Mouse (Mus musculus): ENCODE results near the gene Pars2. TPM values are rescaled to one million over a fixed set of nuclear protein-coding genes. Genes with fewer than 3 reads are reported as not detected.

Pars2 gene
- polyA plus RNA-seq, 1 experiment from 2014 or later = 13.0 TPM

DNA sequence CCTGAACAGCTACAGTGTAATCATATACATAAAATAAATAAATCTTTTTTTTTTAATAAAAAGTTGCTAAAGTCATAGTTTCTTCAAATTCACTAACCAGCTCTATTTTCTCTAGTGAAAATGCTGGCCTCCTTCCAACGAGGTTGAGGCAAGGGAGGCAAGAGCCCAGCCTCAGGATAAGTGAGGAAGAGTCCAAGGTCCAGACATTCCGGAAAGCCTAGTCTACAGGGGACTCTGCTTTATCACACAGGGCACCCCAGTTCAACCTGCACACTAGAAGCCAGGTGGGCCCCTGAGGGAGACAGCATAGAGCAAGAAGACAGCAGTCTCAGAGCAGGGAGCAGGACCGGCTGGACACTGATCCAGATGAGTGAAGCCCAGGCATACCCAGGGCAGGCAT lies 29.4 kb upstream of the Pars2 start:
- ATAC-seq (ENCODE audit: extremely low read depth, insufficient number of reproducible peaks, low FRiP score, low TSS enrichment) = no peak

GRCm38 (mm10) chr4:106622030-106622493 lies 28.8 kb upstream of the Pars2 start, which contains the start of gene Ttc22:
Gene Ttc22, plus strand, starts transcription at chr4:106622432.
- H3K27me3 ChIP-seq (replicated peaks) = peaks cover 95% of the 10 kb centered on the region
- no peaks in the 10 kb centered on the region for H3K9me3 ChIP-seq
- H3K4me2 ChIP-seq = peak within 1 kb of the TSS; percentile 27; the same call in 1 of the 2 replicates
- no peak within 1 kb of the TSS for H3K9ac ChIP-seq
- WGBS = 24% methylated on average over 16 of the region's 16 CpGs
- ATAC-seq (ENCODE audit: extremely low read depth, insufficient number of reproducible peaks, low FRiP score, low TSS enrichment) = no peak
- H3K27ac ChIP-seq (replicated peaks) = no peak within 1 kb of the TSS
- H3K4me3 ChIP-seq = peak within 1 kb of the TSS; percentile 6; the same call in 1 of the 2 replicates
- H3K36me3 ChIP-seq = no peaks in the 10 kb centered on the region
- H3K4me1 ChIP-seq = peaks cover 3% of the 10 kb centered on the region

More for the DNA sequence above, 29.4 kb upstream of the Pars2 start:
- Histone ChIP-seq H3K27me3 (replicated peaks) (peaks cover 91% of the 10 kb centered on the region), H3K4me3 (no peak overlapping the region), H3K4me1 (peaks cover 5% of the 10 kb centered on the region), H3K4me2 (no peak overlapping the region), H3K36me3 (no peaks in the 10 kb centered on the region), H3K9ac (no peak overlapping the region), H3K9me3 (no peaks in the 10 kb centered on the region), H3K27ac (replicated peaks) (no peak overlapping the region)
- WGBS = 48% methylated on average over 3 of the region's 3 CpGs

GRCm38 (mm10) chr4:106622712-106623111 lies 28.2 kb upstream of the Pars2 start:
- Histone ChIP-seq H3K4me3 (0 out of 2 replicates have a peak overlapping the region, but pooled peaks have one; percentile 6), H3K9ac (no peak overlapping the region), H3K27ac (replicated peaks) (no peak overlapping the region), H3K36me3 (no peaks in the 10 kb centered on the region), H3K9me3 (no peaks in the 10 kb centered on the region), H3K4me1 (no peaks in the 10 kb centered on the region), H3K4me2 (peak overlapping the region; percentile 27; the same call in 1 of the 2 replicates), H3K27me3 (replicated peaks) (peaks cover 95% of the 10 kb centered on the region)
- 20% methylated on average over 28 of the region's 28 CpGs for WGBS
- ATAC-seq (ENCODE audit: extremely low read depth, insufficient number of reproducible peaks, low FRiP score, low TSS enrichment) = no peak

DNA sequence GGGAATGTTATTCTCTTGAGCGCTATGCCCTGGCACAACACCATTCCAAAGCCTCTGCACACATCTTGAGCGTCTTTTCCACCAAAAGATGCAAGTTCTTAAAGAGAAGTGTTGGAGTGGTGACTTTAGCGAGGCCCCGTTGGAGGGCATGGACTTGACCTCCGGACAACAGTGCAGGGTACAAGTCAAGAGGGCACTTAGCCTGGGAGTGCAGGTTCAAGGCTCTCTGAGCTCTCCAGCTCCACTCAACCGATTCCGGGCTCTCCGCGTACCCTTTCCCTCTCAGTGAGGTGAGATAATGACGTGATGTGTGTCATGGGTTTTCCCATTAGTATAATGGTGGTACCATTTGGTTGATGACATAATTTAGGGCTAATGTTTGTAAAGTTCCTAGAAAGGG lies 26.6 kb upstream of the Pars2 start:
- peaks cover 98% of the 10 kb centered on the region for H3K27me3 ChIP-seq (replicated peaks)
- WGBS = 76% methylated on average over 10 of the region's 10 CpGs

GRCm38 (mm10) chr4:106627809-106628208 lies 23.1 kb upstream of the Pars2 start:
- ATAC-seq (ENCODE audit: extremely low read depth, insufficient number of reproducible peaks, low FRiP score, low TSS enrichment) = no peak
- no peaks in the 10 kb centered on the region for H3K36me3 ChIP-seq
- peaks cover 82% of the 10 kb centered on the region for H3K27me3 ChIP-seq (replicated peaks)

More for the DNA sequence above, 26.6 kb upstream of the Pars2 start:
- Histone ChIP-seq H3K4me3 (no peak overlapping the region), H3K27ac (replicated peaks) (no peak overlapping the region), H3K9me3 (no peaks in the 10 kb centered on the region), H3K4me1 (no peaks in the 10 kb centered on the region), H3K9ac (no peak overlapping the region), H3K36me3 (no peaks in the 10 kb centered on the region), H3K4me2 (no peak overlapping the region)
- no peak for ATAC-seq (ENCODE audit: extremely low read depth, insufficient number of reproducible peaks, low FRiP score, low TSS enrichment)

GRCm38 (mm10) chr4:106628650-106629360 lies 22.1 kb upstream of the Pars2 start:
- Histone ChIP-seq H3K27me3 (replicated peaks) (peaks cover 79% of the 10 kb centered on the region), H3K9ac (no peak overlapping the region), H3K4me3 (no peak overlapping the region), H3K4me1 (peaks cover 9% of the 10 kb centered on the region), H3K36me3 (no peaks in the 10 kb centered on the region), H3K9me3 (no peaks in the 10 kb centered on the region), H3K27ac (replicated peaks) (no peak overlapping the region), H3K4me2 (no peak overlapping the region)
- ATAC-seq (ENCODE audit: extremely low read depth, insufficient number of reproducible peaks, low FRiP score, low TSS enrichment) = no peak
- 28% methylated on average over 9 of the region's 9 CpGs for WGBS

More at GRCm38 (mm10) chr4:106627809-106628208, 23.1 kb upstream of the Pars2 start:
- Histone ChIP-seq H3K9me3 (no peaks in the 10 kb centered on the region), H3K4me1 (no peaks in the 10 kb centered on the region), H3K9ac (no peak overlapping the region), H3K27ac (replicated peaks) (no peak overlapping the region), H3K4me3 (no peak overlapping the region), H3K4me2 (no peak overlapping the region)
- WGBS = 76% methylated on average over 5 of the region's 5 CpGs

GRCm38 (mm10) chr4:106629374-106629773 lies 21.5 kb upstream of the Pars2 start:
- Histone ChIP-seq H3K9ac (no peak overlapping the region), H3K27ac (replicated peaks) (no peak overlapping the region), H3K4me2 (no peak overlapping the region), H3K4me3 (no peak overlapping the region), H3K36me3 (no peaks in the 10 kb centered on the region), H3K27me3 (replicated peaks) (peaks cover 77% of the 10 kb centered on the region), H3K9me3 (no peaks in the 10 kb centered on the region), H3K4me1 (peaks cover 10% of the 10 kb centered on the region)
- no peak for ATAC-seq (ENCODE audit: extremely low read depth, insufficient number of reproducible peaks, low FRiP score, low TSS enrichment)
- WGBS = 60% methylated on average over 5 of the region's 5 CpGs

- no peak overlapping the region for H3K4me2 ChIP-seq
- 28% methylated on average over 14 of the region's 14 CpGs for WGBS
These were observed 20.3 kb upstream of the Pars2 start for GRCm38 (mm10) chr4:106630333-106631220.

GRCm38 (mm10) chr4:106632313-106632712 lies 18.6 kb upstream of the Pars2 start:
- H3K4me3 ChIP-seq = no peak overlapping the region
- no peak overlapping the region for H3K4me2 ChIP-seq
- H3K4me1 ChIP-seq = peaks cover 10% of the 10 kb centered on the region
- H3K36me3 ChIP-seq = no peaks in the 10 kb centered on the region
- no peaks in the 10 kb centered on the region for H3K9me3 ChIP-seq
- ATAC-seq (ENCODE audit: extremely low read depth, insufficient number of reproducible peaks, low FRiP score, low TSS enrichment) = no peak
- H3K9ac ChIP-seq = no peak overlapping the region
- peak overlapping the region; percentile 55 for H3K27ac ChIP-seq (replicated peaks)
- 47% methylated on average over 1 of the region's 3 CpGs for WGBS
- H3K27me3 ChIP-seq (replicated peaks) = peaks cover 75% of the 10 kb centered on the region

More at GRCm38 (mm10) chr4:106630333-106631220, 20.3 kb upstream of the Pars2 start:
- Histone ChIP-seq H3K27ac (replicated peaks) (no peak overlapping the region), H3K9ac (no peak overlapping the region), H3K4me3 (no peak overlapping the region), H3K36me3 (no peaks in the 10 kb centered on the region), H3K27me3 (replicated peaks) (peaks cover 76% of the 10 kb centered on the region), H3K4me1 (peaks cover 10% of the 10 kb centered on the region), H3K9me3 (no peaks in the 10 kb centered on the region)
- ATAC-seq (ENCODE audit: extremely low read depth, insufficient number of reproducible peaks, low FRiP score, low TSS enrichment) = no peak

- peaks cover 70% of the 10 kb centered on the region for H3K27me3 ChIP-seq (replicated peaks)
- peak overlapping the region; percentile 74 for H3K27ac ChIP-seq (replicated peaks)
These were observed 17.4 kb upstream of the Pars2 start for GRCm38 (mm10) chr4:106633281-106634085.

More at GRCm38 (mm10) chr4:106633281-106634085, 17.4 kb upstream of the Pars2 start:
- no peak overlapping the region for H3K9ac ChIP-seq
- H3K4me3 ChIP-seq = no peak overlapping the region
- H3K4me1 ChIP-seq = peaks cover 10% of the 10 kb centered on the region
- no peak for ATAC-seq (ENCODE audit: extremely low read depth, insufficient number of reproducible peaks, low FRiP score, low TSS enrichment)
- 0 out of 2 replicates have a peak overlapping the region, but pooled peaks have one; percentile 4 for H3K4me2 ChIP-seq
- H3K36me3 ChIP-seq = no peaks in the 10 kb centered on the region
- WGBS = 26% methylated on average over 8 of the region's 8 CpGs
- H3K9me3 ChIP-seq = no peaks in the 10 kb centered on the region
